ENCODE assay signal across 8 mouse cellular contexts in the genomic region with DNA sequence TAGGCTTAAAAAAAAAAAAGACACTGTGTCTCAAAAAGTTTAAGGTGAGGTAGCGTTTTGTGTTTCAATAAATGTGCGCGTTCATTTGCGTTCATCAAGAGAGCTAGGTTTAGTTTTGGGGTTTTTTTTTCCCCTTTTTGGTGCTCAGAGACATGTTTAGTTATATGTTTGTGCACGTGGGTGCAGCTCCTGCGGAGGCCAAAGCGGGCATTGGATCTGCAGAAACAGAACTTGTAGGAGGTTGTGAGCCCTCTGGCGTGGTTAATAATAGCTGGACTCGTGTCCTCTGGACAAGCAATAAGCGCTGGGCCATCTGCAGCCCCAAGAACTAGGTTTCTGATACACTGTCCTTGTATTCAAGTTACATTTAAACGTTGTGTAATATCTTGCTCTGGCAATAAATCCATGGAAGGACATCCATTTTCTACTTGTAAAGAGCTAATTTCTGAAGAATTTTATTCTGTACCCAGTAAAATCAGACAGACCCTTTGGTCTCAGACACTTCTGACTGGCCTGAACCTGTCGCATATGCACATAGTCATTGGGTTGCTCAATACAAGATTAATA. TPM values are rescaled to one million over a fixed set of nuclear protein-coding genes. Genes with fewer than 3 reads are reported as not detected.
DNase-seq lines count a peak whose midpoint lies in the region; ATAC-seq and TF ChIP-seq lines count a peak whose summit lies in the region.

No protein-coding gene starts in this region.

- 0 out of 2 replicates have a peak, but pooled peaks cover 11% of the 10 kb centered on the region for H3K36me3 ChIP-seq in kidney, postnatal 0 days (ENCODE audit: insufficient read depth, low read length)
- peaks cover 34% of the 10 kb centered on the region for H3K36me3 ChIP-seq in hindbrain, embryonic 14.5 days (replicated peaks; ENCODE audit: control insufficient read depth, insufficient read depth)
- H3K36me3 ChIP-seq in midbrain, postnatal 0 days (ENCODE audit: insufficient read depth, low read length): peaks cover 11% of the 10 kb centered on the region

- peak overlapping the region; percentile 72 for H3K4me2 ChIP-seq in kidney, postnatal 0 days (ENCODE audit: low read length)
- H3K4me2 ChIP-seq in hindbrain, embryonic 14.5 days (replicated peaks): peak overlapping the region; percentile 95
- peak overlapping the region; percentile 55 for H3K4me2 ChIP-seq in midbrain, postnatal 0 days (ENCODE audit: low read depth, low read length, poor library complexity, severe bottlenecking)

- WGBS in kidney, postnatal 0 days: 4% methylated on average over 12 of the region's 12 CpGs
- WGBS in hindbrain, embryonic 14.5 days: 5% methylated on average over 12 of the region's 12 CpGs
- WGBS in midbrain, postnatal 0 days: 5% methylated on average over 12 of the region's 12 CpGs

- TF ChIP-seq CTCF in kidney, postnatal 0 days (IDR thresholded peaks at IDR 0.05; ENCODE audit: low read depth): no peak
- TF ChIP-seq CTCF in cortical plate, adult 2 months (IDR thresholded peaks at IDR 0.05; ENCODE audit: extremely low read depth, insufficient read depth, low read length): no peak
- TF ChIP-seq CTCF in midbrain, postnatal 0 days (IDR thresholded peaks at IDR 0.05): no peak

- peaks cover 19% of the 10 kb centered on the region for H3K4me1 ChIP-seq in kidney, postnatal 0 days (replicated peaks; ENCODE audit: insufficient read depth, low read length)
- H3K4me1 ChIP-seq in cortical plate, adult 2 months (ENCODE audit: control insufficient read depth, insufficient read depth, low read length): 0 out of 2 replicates have a peak, but pooled peaks cover 2% of the 10 kb centered on the region
- peaks cover 21% of the 10 kb centered on the region for H3K4me1 ChIP-seq in hindbrain, embryonic 14.5 days (replicated peaks; ENCODE audit: control insufficient read depth, insufficient read depth, low read length)
- H3K4me1 ChIP-seq in midbrain, postnatal 0 days (ENCODE audit: insufficient read depth, low read length): peaks cover 6% of the 10 kb centered on the region; the same call in 1 of the 2 replicates

- H3K27me3 ChIP-seq in kidney, postnatal 0 days (ENCODE audit: insufficient read depth, low read length): no peaks in the 10 kb centered on the region
- H3K27me3 ChIP-seq in hindbrain, embryonic 14.5 days (ENCODE audit: control insufficient read depth, insufficient read depth, low read length): no peaks in the 10 kb centered on the region
- no peaks in the 10 kb centered on the region for H3K27me3 ChIP-seq in midbrain, postnatal 0 days (ENCODE audit: insufficient read depth, low read length)

- no peak overlapping the region for H3K27ac ChIP-seq in kidney, postnatal 0 days
- H3K27ac ChIP-seq in cortical plate, adult 2 months (ENCODE audit: insufficient read depth, low read length): no peak overlapping the region
- peak overlapping the region; percentile 95 for H3K27ac ChIP-seq in hindbrain, embryonic 14.5 days
- peak overlapping the region; percentile 87 for H3K27ac ChIP-seq in midbrain, postnatal 0 days (ENCODE audit: low read depth, low read length)

- H3K9ac ChIP-seq in kidney, postnatal 0 days (ENCODE audit: low read depth, low read length): peak overlapping the region; percentile 93
- H3K9ac ChIP-seq in hindbrain, embryonic 14.5 days: peak overlapping the region; percentile 90
- H3K9ac ChIP-seq in midbrain, postnatal 0 days (replicated peaks; ENCODE audit: low read length, poor library complexity, severe bottlenecking): peak overlapping the region; percentile 79

- H3K9me3 ChIP-seq in kidney, postnatal 0 days (replicated peaks; ENCODE audit: low read length): no peaks in the 10 kb centered on the region
- no peaks in the 10 kb centered on the region for H3K9me3 ChIP-seq in hindbrain, embryonic 14.5 days (ENCODE audit: control insufficient read depth, low read length)
- H3K9me3 ChIP-seq in midbrain, postnatal 0 days (ENCODE audit: low read length): no peaks in the 10 kb centered on the region

- no peak for TF ChIP-seq POLR2A in cortical plate, adult 2 months (IDR thresholded peaks at IDR 0.05; ENCODE audit: extremely low read depth, insufficient read depth, low read length)

- DNase-seq in kidney, postnatal 0 days (ENCODE audit: low spot score): no peak
- no peak for DNase-seq in kidney, adult 8-10 months
- no peak for DNase-seq in hindbrain, embryonic 14.5 days (ENCODE audit: low spot score)
- no peak for DNase-seq in midbrain, postnatal 0 days (ENCODE audit: low spot score)
- DNase-seq in frontal cortex, postnatal 25 days (ENCODE audit: low spot score in 2 of 2): no peak
- DNase-seq in layer of hippocampus, postnatal 10 days (ENCODE audit: low spot score in 2 of 2): no peak
- DNase-seq in ovary, adult 18-20 months (ENCODE audit: low spot score): no peak

- ATAC-seq in kidney, postnatal 0 days (replicated peaks; ENCODE audit: low FRiP score, low read depth): no peak
- no peak for ATAC-seq in hindbrain, embryonic 14.5 days (ENCODE audit: low FRiP score)
- ATAC-seq in midbrain, postnatal 0 days (ENCODE audit: low FRiP score): no peak

- H3K4me3 ChIP-seq in kidney, postnatal 0 days (replicated peaks; ENCODE audit: low read depth, low read length): peak overlapping the region; percentile 72
- H3K4me3 ChIP-seq in cortical plate, adult 2 months (ENCODE audit: insufficient read depth, low read length): peak overlapping the region; percentile 80
- H3K4me3 ChIP-seq in hindbrain, embryonic 14.5 days (replicated peaks; ENCODE audit: low read length): peak overlapping the region; percentile 90
- H3K4me3 ChIP-seq in midbrain, postnatal 0 days (ENCODE audit: low read depth, low read length): peak overlapping the region; percentile 81

RNA-seq across cellular contexts. Expression of a gene that starts 0.9 kb away (rescaled TPM):
- polyA plus RNA-seq in kidney, postnatal 0 days (2015; fragmentation: Nextera tagmentation; extraction: Ambion mirVana): 490 and 543 TPM in 2 replicates
- polyA plus RNA-seq in cortical plate, adult 2 months (2012; rRNA removed): 60.5 and 72.1 TPM in 2 replicates
- polyA plus RNA-seq in hindbrain, embryonic 14.5 days (2014; fragmentation: Nextera tagmentation; extraction: Ambion mirVana): 345 and 410 TPM in 2 replicates
- 60.1 and 93.3 TPM in 2 replicates for total RNA-seq in midbrain, postnatal 0 days (2014; rRNA removed)
- 243 and 244 TPM in 2 replicates for polyA plus RNA-seq in midbrain, postnatal 0 days (2015; fragmentation: Nextera tagmentation; extraction: Ambion mirVana)
- total RNA-seq in layer of hippocampus, postnatal 10 days (2021): 100 to 1,000 TPM in 1 of 2 experiments, 10 to 100 TPM in 1; 80.7 to 103 TPM

RNA-seq across cellular contexts. Expression of a gene that starts 6.6 kb away (rescaled TPM):
- polyA plus RNA-seq in kidney, postnatal 0 days (2015; fragmentation: Nextera tagmentation; extraction: Ambion mirVana): 100 and 110 TPM in 2 replicates
- 24.8 and 26.4 TPM in 2 replicates for polyA plus RNA-seq in cortical plate, adult 2 months (2012; rRNA removed)
- polyA plus RNA-seq in hindbrain, embryonic 14.5 days (2014; fragmentation: Nextera tagmentation; extraction: Ambion mirVana): 114 and 115 TPM in 2 replicates
- total RNA-seq in midbrain, postnatal 0 days (2014; rRNA removed): 50.4 and 54.2 TPM in 2 replicates
- 62.0 and 69.6 TPM in 2 replicates for polyA plus RNA-seq in midbrain, postnatal 0 days (2015; fragmentation: Nextera tagmentation; extraction: Ambion mirVana)
- total RNA-seq in layer of hippocampus, postnatal 10 days (2021): 10 to 100 TPM; 37.2 to 38.4 TPM

RNA-seq across cellular contexts. Expression of a gene that starts 24.9 kb away (rescaled TPM):
- polyA plus RNA-seq in kidney, postnatal 0 days (2015; fragmentation: Nextera tagmentation; extraction: Ambion mirVana): 110 and 111 TPM in 2 replicates
- 64.9 and 67.2 TPM in 2 replicates for polyA plus RNA-seq in cortical plate, adult 2 months (2012; rRNA removed)
- 94.9 and 99.9 TPM in 2 replicates for polyA plus RNA-seq in hindbrain, embryonic 14.5 days (2014; fragmentation: Nextera tagmentation; extraction: Ambion mirVana)
- total RNA-seq in midbrain, postnatal 0 days (2014; rRNA removed): 95.4 and 97.8 TPM in 2 replicates
- polyA plus RNA-seq in midbrain, postnatal 0 days (2015; fragmentation: Nextera tagmentation; extraction: Ambion mirVana): 102 and 108 TPM in 2 replicates
- total RNA-seq in layer of hippocampus, postnatal 10 days (2021): 100 to 1,000 TPM; 119 to 133 TPM

RNA-seq across cellular contexts. Expression of a gene that starts 32.0 kb away (rescaled TPM):
- 119 and 122 TPM in 2 replicates for polyA plus RNA-seq in kidney, postnatal 0 days (2015; fragmentation: Nextera tagmentation; extraction: Ambion mirVana)
- polyA plus RNA-seq in cortical plate, adult 2 months (2012; rRNA removed): 122 and 144 TPM in 2 replicates
- 267 and 306 TPM in 2 replicates for polyA plus RNA-seq in hindbrain, embryonic 14.5 days (2014; fragmentation: Nextera tagmentation; extraction: Ambion mirVana)
- 137 and 210 TPM in 2 replicates for total RNA-seq in midbrain, postnatal 0 days (2014; rRNA removed)
- polyA plus RNA-seq in midbrain, postnatal 0 days (2015; fragmentation: Nextera tagmentation; extraction: Ambion mirVana): 195 and 212 TPM in 2 replicates
- total RNA-seq in layer of hippocampus, postnatal 10 days (2021): 100 to 1,000 TPM; 148 to 168 TPM

RNA-seq across cellular contexts. Expression of a gene that starts 54.4 kb away (rescaled TPM):
- not detected in 2 replicates for polyA plus RNA-seq in kidney, postnatal 0 days (2015; fragmentation: Nextera tagmentation; extraction: Ambion mirVana)
- 1.0 and 1.5 TPM in 2 replicates for polyA plus RNA-seq in cortical plate, adult 2 months (2012; rRNA removed)
- polyA plus RNA-seq in hindbrain, embryonic 14.5 days (2014; fragmentation: Nextera tagmentation; extraction: Ambion mirVana): not detected in 2 replicates
- 1.4 and 6.0 TPM in 2 replicates for total RNA-seq in midbrain, postnatal 0 days (2014; rRNA removed)
- polyA plus RNA-seq in midbrain, postnatal 0 days (2015; fragmentation: Nextera tagmentation; extraction: Ambion mirVana): 1.4 and 1.8 TPM in 2 replicates
- total RNA-seq in layer of hippocampus, postnatal 10 days (2021): not detected

Comparison
In these comparisons a context has a peak if more than half of its experiments do, and no peak if none do; other contexts are left out.
1. H3K27ac ChIP-seq: peak in hindbrain, embryonic 14.5 days (single experiment) and midbrain, postnatal 0 days (single experiment); none in kidney, postnatal 0 days (single experiment) and cortical plate, adult 2 months (single experiment).
2. Peak in every context shown above with its lines, with median percentiles within 50 percentile points of each other: H3K4me2 ChIP-seq, H3K4me3 ChIP-seq and H3K9ac ChIP-seq.